Mouse (Mus musculus) embryonic fibroblast, embryonic 13.5 days (primary cell): ENCODE measurements around the gene Tma7.

Experiments used
- CTCF ChIP-seq: IDR thresholded peaks from 2 replicates; pipeline ENCODE4 v1.5.1; 2011; ENCODE audit warnings: mild to moderate bottlenecking, control low read depth, low read length, moderate library complexity, borderline replicate concordance; ENCODE audit not compliant: insufficient read depth
- POLR2A ChIP-seq: IDR thresholded peaks from 2 replicates; pipeline ENCODE4 v1.6.1; 2011; ENCODE audit warnings: low read depth, mild to moderate bottlenecking, control low read depth, low read length, moderate library complexity

- TF ChIP-seq CTCF (no peak), POLR2A (no peak)
Measured at GRCm38 (mm10) chr9:109087987-109088386, 5.6 kb upstream of the Tma7 start.
